In the genomic region with DNA sequence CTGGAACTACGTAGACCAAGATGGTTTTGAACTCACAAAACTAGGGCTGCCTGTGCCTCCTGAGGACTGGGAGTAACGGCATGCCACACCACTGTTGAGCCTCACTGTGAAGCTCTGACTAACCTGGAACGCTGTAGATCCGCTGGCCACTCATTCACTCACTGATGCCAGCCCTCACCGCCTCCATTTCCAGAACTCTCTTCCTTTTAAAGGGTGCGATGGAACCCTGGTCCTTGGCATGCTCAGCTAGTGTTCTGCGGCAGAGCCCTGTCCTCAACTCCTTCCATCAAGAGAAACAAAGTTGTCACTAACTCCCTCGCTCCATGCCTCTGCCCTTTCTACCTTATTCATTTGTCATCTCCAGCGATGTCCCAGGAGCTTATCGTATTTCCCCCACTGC, we compare ENCODE assay signal across 20 mouse cellular contexts. TPM values are rescaled to one million over a fixed set of nuclear protein-coding genes. Genes with fewer than 3 reads are reported as not detected.
A peak's percentile ranks its signal among the peaks of the same experiment; 100 is the strongest.
DNase-seq lines count a peak whose midpoint lies in the region; ATAC-seq and TF ChIP-seq lines count a peak whose summit lies in the region.
"Had no signal": no experiment of that assay in that cellular context is flagged by ENCODE, and none has a peak within 500 bp of the region (broad histone marks: within the 10 kb centered on the region; RNA-seq: fewer than 3 reads in every experiment).

No protein-coding gene starts in this region.

- 87% methylated on average over 10 of the region's 10 CpGs for WGBS in heart, embryonic 15.5 days
- 92% methylated on average over 10 of the region's 10 CpGs for WGBS in hindbrain, embryonic 13.5 days

- H3K9ac ChIP-seq in heart, embryonic 15.5 days: no peak overlapping the region
- H3K9ac ChIP-seq in hindbrain, embryonic 13.5 days: no peak overlapping the region
- H3K9ac ChIP-seq: embryonic facial prominence, embryonic 15.5 days; heart, embryonic 13.5 days; hindbrain, embryonic 15.5 days had no signal

- H3K36me3 ChIP-seq in heart, embryonic 15.5 days: peaks cover 5% of the 10 kb centered on the region; the same call in 1 of the 2 replicates
- H3K36me3 ChIP-seq in hindbrain, embryonic 13.5 days: peaks cover 10% of the 10 kb centered on the region; the same call in 1 of the 2 replicates
- H3K36me3 ChIP-seq: embryonic facial prominence, embryonic 15.5 days; forebrain, embryonic 10.5 days; hindbrain, embryonic 10.5 days; hindbrain, embryonic 15.5 days had no signal

- peaks cover 31% of the 10 kb centered on the region for H3K4me1 ChIP-seq in heart, embryonic 15.5 days (replicated peaks)
- H3K4me1 ChIP-seq in cortical plate, adult 2 months (ENCODE audit: control insufficient read depth, insufficient read depth, low read length): peaks cover 10% of the 10 kb centered on the region
- no peaks in the 10 kb centered on the region for H3K4me1 ChIP-seq in hindbrain, embryonic 13.5 days (replicated peaks)
- H3K4me1 ChIP-seq: hindbrain, embryonic 10.5 days; hindbrain, embryonic 15.5 days had no signal

- no peak for TF ChIP-seq POLR2A in cortical plate, adult 2 months (IDR thresholded peaks at IDR 0.05; ENCODE audit: extremely low read depth, insufficient read depth, low read length)

- no peak for TF ChIP-seq CTCF in cortical plate, adult 2 months (IDR thresholded peaks at IDR 0.05; ENCODE audit: extremely low read depth, insufficient read depth, low read length)

- intact Hi-C loops in left cerebral cortex, postnatal 10 days (cut with DNase I): no loop called here

- H3K27ac ChIP-seq in heart, embryonic 15.5 days: peak overlapping the region; percentile 46; the same call in 1 of the 2 replicates
- 0 out of 2 replicates have a peak overlapping the region, but pooled peaks have one; percentile 20 for H3K27ac ChIP-seq in cortical plate, adult 2 months (ENCODE audit: insufficient read depth, low read length)
- no peak overlapping the region for H3K27ac ChIP-seq in hindbrain, embryonic 13.5 days
- H3K27ac ChIP-seq: embryonic facial prominence, embryonic 15.5 days; forebrain, embryonic 10.5 days; hindbrain, embryonic 10.5 days; hindbrain, embryonic 15.5 days had no signal

- H3K27me3 ChIP-seq in heart, embryonic 15.5 days: no peaks in the 10 kb centered on the region
- no peaks in the 10 kb centered on the region for H3K27me3 ChIP-seq in hindbrain, embryonic 13.5 days
- H3K27me3 ChIP-seq: embryonic facial prominence, embryonic 15.5 days; heart, embryonic 13.5 days; hindbrain, embryonic 15.5 days had no signal

- DNase-seq in heart, adult 11 months: no peak
- peak; percentile 36 to 52 for DNase-seq in left cerebral cortex, adult 18-20 months (ENCODE audit: low spot score in 2 of 2)
- no peak for DNase-seq in left cerebral cortex, postnatal 10 days (ENCODE audit: extremely low spot score in 1 of 2, low spot score in 2 of 2)
- peak; percentile 64 for DNase-seq in brain, adult 2 months (ENCODE audit: low read depth, low spot score)
- DNase-seq: adrenal gland, adult 2 months; adrenal gland, postnatal 25 days; cerebellum, adult 2 months; embryo, embryonic 11 days had no signal

- no peak overlapping the region for H3K4me2 ChIP-seq in heart, embryonic 15.5 days
- no peak overlapping the region for H3K4me2 ChIP-seq in hindbrain, embryonic 13.5 days
- H3K4me2 ChIP-seq: embryonic facial prominence, embryonic 15.5 days; heart, embryonic 13.5 days; hindbrain, embryonic 15.5 days had no signal

- no peak overlapping the region for H3K4me3 ChIP-seq in heart, embryonic 15.5 days
- H3K4me3 ChIP-seq in cortical plate, adult 2 months (ENCODE audit: insufficient read depth, low read length): no peak overlapping the region
- H3K4me3 ChIP-seq in hindbrain, embryonic 13.5 days: no peak overlapping the region
- H3K4me3 ChIP-seq: embryonic facial prominence, embryonic 15.5 days; erythroblast, embryonic 14.5 days; forebrain, embryonic 10.5 days; heart, embryonic 13.5 days; hindbrain, embryonic 10.5 days; hindbrain, embryonic 15.5 days had no signal

- no peak for ATAC-seq in heart, embryonic 15.5 days (replicated peaks; ENCODE audit: insufficient number of reproducible peaks, insufficient read depth, low FRiP score, low read depth)
- no peak for ATAC-seq in hindbrain, embryonic 13.5 days (ENCODE audit: low FRiP score)
- ATAC-seq: forebrain, embryonic 14.5 days; intestine, embryonic 16.5 days had no signal

- H3K9me3 ChIP-seq in heart, embryonic 15.5 days (replicated peaks): no peaks in the 10 kb centered on the region
- no peaks in the 10 kb centered on the region for H3K9me3 ChIP-seq in hindbrain, embryonic 13.5 days
- H3K9me3 ChIP-seq: embryonic facial prominence, embryonic 15.5 days; forebrain, embryonic 10.5 days; heart, embryonic 13.5 days; hindbrain, embryonic 10.5 days; hindbrain, embryonic 15.5 days had no signal

RNA-seq across cellular contexts. Expression of a gene that starts 17.0 kb away (rescaled TPM):
- polyA plus RNA-seq in heart, embryonic 15.5 days (2015; fragmentation: Nextera tagmentation; extraction: Ambion mirVana): 87.4 and 91.5 TPM in 2 replicates
- 100 to 1,000 TPM in 1 of 2 experiments, 10 to 100 TPM in 1; 96.5 to 101 TPM for total RNA-seq in left cerebral cortex, adult 18-20 months (2021)
- total RNA-seq in left cerebral cortex, postnatal 10 days (2021): 10 to 100 TPM; 91.3 to 98.5 TPM
- 171 and 175 TPM in 2 replicates for polyA plus RNA-seq in cortical plate, adult 2 months (2012; rRNA removed)
- polyA plus RNA-seq in hindbrain, embryonic 13.5 days (2015; fragmentation: Nextera tagmentation; extraction: Ambion mirVana): 19.3 and 20.4 TPM in 2 replicates

RNA-seq across cellular contexts. Expression of a gene that starts 18.0 kb away (rescaled TPM):
- 94.2 and 102 TPM in 2 replicates for polyA plus RNA-seq in heart, embryonic 15.5 days (2015; fragmentation: Nextera tagmentation; extraction: Ambion mirVana)
- 100 to 1,000 TPM; 128 to 130 TPM for total RNA-seq in left cerebral cortex, adult 18-20 months (2021)
- total RNA-seq in left cerebral cortex, postnatal 10 days (2021): 100 to 1,000 TPM; 124 to 137 TPM
- polyA plus RNA-seq in cortical plate, adult 2 months (2012; rRNA removed): 88.6 and 89.2 TPM in 2 replicates
- polyA plus RNA-seq in hindbrain, embryonic 13.5 days (2015; fragmentation: Nextera tagmentation; extraction: Ambion mirVana): 128 and 141 TPM in 2 replicates

RNA-seq across cellular contexts. Expression of a gene that starts 40.8 kb away (rescaled TPM):
- polyA plus RNA-seq in heart, embryonic 15.5 days (2015; fragmentation: Nextera tagmentation; extraction: Ambion mirVana): 8.8 and 11.5 TPM in 2 replicates
- total RNA-seq in left cerebral cortex, adult 18-20 months (2021): 10 to 100 TPM; 10.2 to 11.2 TPM
- total RNA-seq in left cerebral cortex, postnatal 10 days (2021): 1 to 10 TPM; 9.4 to 9.6 TPM
- 7.7 and 8.3 TPM in 2 replicates for polyA plus RNA-seq in cortical plate, adult 2 months (2012; rRNA removed)
- 15.7 and 16.6 TPM in 2 replicates for polyA plus RNA-seq in hindbrain, embryonic 13.5 days (2015; fragmentation: Nextera tagmentation; extraction: Ambion mirVana)

RNA-seq across cellular contexts. Expression of a gene that starts 57.6 kb away (rescaled TPM):
- 0.23 and 0.38 TPM in 2 replicates for polyA plus RNA-seq in heart, embryonic 15.5 days (2015; fragmentation: Nextera tagmentation; extraction: Ambion mirVana)
- total RNA-seq in left cerebral cortex, adult 18-20 months (2021): 10 to 100 TPM; 37.6 to 40.9 TPM
- 10 to 100 TPM; 24.2 to 28.1 TPM for total RNA-seq in left cerebral cortex, postnatal 10 days (2021)
- polyA plus RNA-seq in cortical plate, adult 2 months (2012; rRNA removed): 17.7 and 19.2 TPM in 2 replicates
- polyA plus RNA-seq in hindbrain, embryonic 13.5 days (2015; fragmentation: Nextera tagmentation; extraction: Ambion mirVana): 1.3 and 1.4 TPM in 2 replicates
- polyA plus RNA-seq: embryonic facial prominence, embryonic 11.5 days; erythroblast, embryonic 14.5 days; hindbrain, embryonic 10.5 days had no signal

Comparison
In these comparisons a context has a peak if more than half of its experiments do, and no peak if none do; other contexts are left out.
1. DNase-seq: peak in left cerebral cortex, adult 18-20 months (2 of 2) and brain, adult 2 months (single experiment); none in heart, adult 11 months (single experiment) and left cerebral cortex, postnatal 10 days (0 of 2).